Mouse (Mus musculus) midbrain, embryonic 12.5 days (tissue): ENCODE measurements around the gene Dmxl2. TPM values are rescaled to one million over a fixed set of nuclear protein-coding genes. Genes with fewer than 3 reads are reported as not detected.
A peak's percentile ranks its signal among the peaks of the same experiment; 100 is the strongest.

Experiments
- ATAC-seq: fragments of 200-750 bp; cut with Nextera tagmentation; 2 replicates; pipeline ENCODE4 v1.8.0; 2017; ENCODE audit warnings: low read depth, moderate TSS enrichment, moderate library complexity; ENCODE audit not compliant: low FRiP score
- H3K27ac ChIP-seq: fragments of 300-500 bp; sonication (generic); replicated peaks from 2 replicates; pipeline ENCODE4 v1.5.1; 2016; ENCODE audit warnings: mild to moderate bottlenecking
- H3K27me3 ChIP-seq: fragments of 300-500 bp; sonication (generic); 2 replicates; pipeline ENCODE4 v1.6.1; 2016; ENCODE audit warnings: mild to moderate bottlenecking
- H3K36me3 ChIP-seq: fragments of 300-500 bp; sonication (generic); 2 replicates; pipeline ENCODE4 v1.6.1; 2016
- H3K4me1 ChIP-seq: fragments of 300-500 bp; sonication (generic); 2 replicates; pipeline ENCODE4 v1.6.1; 2016
- H3K4me2 ChIP-seq: fragments of 300-500 bp; sonication (generic); replicated peaks from 2 replicates; pipeline ENCODE4 v1.6.1; 2016; ENCODE audit warnings: mild to moderate bottlenecking, moderate library complexity
- H3K4me3 ChIP-seq: fragments of 300-500 bp; sonication (generic); 2 replicates; pipeline ENCODE4 v1.5.1; 2016; ENCODE audit warnings: mild to moderate bottlenecking
- H3K9ac ChIP-seq: fragments of 300-500 bp; sonication (generic); replicated peaks from 2 replicates; pipeline ENCODE4 v1.6.1; 2016; ENCODE audit warnings: mild to moderate bottlenecking, moderate library complexity
- H3K9me3 ChIP-seq: fragments of 300-500 bp; sonication (generic); 2 replicates; pipeline ENCODE4 v1.6.1; 2016; ENCODE audit warnings: mild to moderate bottlenecking
- WGBS: fragments of 180-500 bp; shearing (Covaris S2); methylation state at CpG from one replicate; pipeline ENCODE4 v1.1.7; 2016; 5-methylcytosine and 5-hydroxymethylcytosine counted together
- polyA plus RNA-seq: library from polyadenylated mRNA; unstranded; fragments of >200 nt; fragmentation: Nextera tagmentation; extraction: Ambion mirVana; gene quantifications from 2 replicates; pipeline ENCODE4 v1.2.1, GENCODE M21; 2016

Gene Dmxl2
- polyA plus RNA-seq, 1 experiment from 2014 or later = 20.8 TPM

DNA sequence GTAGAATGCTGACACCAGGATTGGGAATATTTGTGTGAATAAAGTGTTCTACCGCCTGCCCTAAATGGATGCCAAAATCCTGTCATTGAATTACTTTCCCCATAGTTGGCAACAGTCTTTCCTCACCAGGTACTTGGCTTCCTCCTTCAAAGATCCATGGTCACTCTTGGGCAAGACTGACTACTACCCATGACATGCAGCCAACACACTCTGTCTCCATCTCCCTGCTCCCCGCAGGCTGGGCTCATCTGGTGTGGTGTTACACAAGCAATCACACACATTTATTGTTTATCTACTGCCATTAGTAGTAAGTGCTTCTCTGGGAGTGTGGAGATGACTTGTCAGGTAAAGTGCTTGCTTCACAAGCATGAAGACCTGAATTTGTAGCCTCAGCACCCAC lies 31.5 kb upstream of the Dmxl2 start:
- no peaks in the 10 kb centered on the region for H3K27me3 ChIP-seq
- H3K4me1 ChIP-seq = peaks cover 16% of the 10 kb centered on the region; the same call in 1 of the 2 replicates
- H3K27ac ChIP-seq = no peak overlapping the region
- H3K9ac ChIP-seq = no peak overlapping the region
- no peak overlapping the region for H3K4me2 ChIP-seq
- no peak overlapping the region for H3K4me3 ChIP-seq
- no peaks in the 10 kb centered on the region for H3K36me3 ChIP-seq
- 96% methylated on average over 2 of the region's 2 CpGs for WGBS
- H3K9me3 ChIP-seq = no peaks in the 10 kb centered on the region
- no peak for ATAC-seq

- H3K36me3 ChIP-seq = no peaks in the 10 kb centered on the region
- H3K9ac ChIP-seq = no peak overlapping the region
- H3K4me3 ChIP-seq = no peak overlapping the region
- no peak for ATAC-seq
- no peaks in the 10 kb centered on the region for H3K9me3 ChIP-seq
- no peak overlapping the region for H3K27ac ChIP-seq
- H3K4me2 ChIP-seq = no peak overlapping the region
- peaks cover 14% of the 10 kb centered on the region; the same call in 1 of the 2 replicates for H3K4me1 ChIP-seq
- no peaks in the 10 kb centered on the region for H3K27me3 ChIP-seq
These were observed 30.0 kb upstream of the Dmxl2 start for GRCm38 (mm10) chr9:54531421-54531820.

DNA sequence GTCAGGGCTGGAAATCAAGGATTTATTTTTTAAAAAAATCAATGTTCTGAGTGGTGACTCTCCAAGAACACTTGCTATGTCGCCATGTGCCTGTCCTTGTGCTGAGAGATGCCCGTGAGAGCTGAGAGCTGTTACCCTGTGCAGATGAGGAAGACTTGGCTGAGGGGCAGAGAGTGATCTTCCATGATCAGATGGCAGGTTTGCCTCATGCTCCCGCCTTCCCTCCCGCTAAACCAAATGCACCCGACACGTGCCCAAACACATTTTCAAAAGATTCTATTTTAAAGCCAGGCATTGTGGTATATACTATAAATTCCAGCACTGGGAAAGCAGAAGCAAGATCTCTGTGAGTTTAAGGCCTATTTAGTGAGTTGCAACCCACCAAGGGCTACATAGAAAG lies 29.4 kb upstream of the Dmxl2 start:
- Histone ChIP-seq H3K36me3 (no peaks in the 10 kb centered on the region), H3K9me3 (no peaks in the 10 kb centered on the region), H3K4me1 (peaks cover 11% of the 10 kb centered on the region; the same call in 1 of the 2 replicates), H3K4me2 (no peak overlapping the region), H3K9ac (no peak overlapping the region), H3K27ac (no peak overlapping the region), H3K4me3 (no peak overlapping the region), H3K27me3 (no peaks in the 10 kb centered on the region)
- WGBS = 89% methylated on average over 6 of the region's 6 CpGs
- no peak for ATAC-seq

DNA sequence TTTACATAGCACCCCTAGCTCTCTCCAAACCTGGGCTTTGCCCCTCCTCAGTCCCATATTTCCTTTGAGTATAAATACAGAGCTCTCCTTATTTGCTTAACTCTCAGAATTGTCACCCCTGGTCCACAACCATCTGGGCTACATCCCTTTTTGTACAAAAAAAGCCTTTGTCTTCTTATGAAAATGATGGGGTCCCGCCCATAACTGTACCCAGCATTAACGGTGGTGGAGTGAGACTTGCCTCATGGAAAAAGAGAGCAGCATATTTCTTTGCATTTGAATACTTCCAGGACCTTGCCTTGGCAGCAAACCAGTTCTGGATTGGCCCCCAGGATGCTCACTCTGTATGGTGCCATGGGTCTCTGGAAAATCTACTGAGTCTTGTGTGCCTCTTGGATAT lies 28.5 kb upstream of the Dmxl2 start:
- Histone ChIP-seq H3K4me2 (no peak overlapping the region), H3K9ac (no peak overlapping the region), H3K27ac (no peak overlapping the region), H3K4me3 (no peak overlapping the region), H3K4me1 (peaks cover 11% of the 10 kb centered on the region; the same call in 1 of the 2 replicates), H3K36me3 (no peaks in the 10 kb centered on the region), H3K9me3 (no peaks in the 10 kb centered on the region), H3K27me3 (no peaks in the 10 kb centered on the region)
- no peak for ATAC-seq
- 82% methylated on average over 2 of the region's 2 CpGs for WGBS

DNA sequence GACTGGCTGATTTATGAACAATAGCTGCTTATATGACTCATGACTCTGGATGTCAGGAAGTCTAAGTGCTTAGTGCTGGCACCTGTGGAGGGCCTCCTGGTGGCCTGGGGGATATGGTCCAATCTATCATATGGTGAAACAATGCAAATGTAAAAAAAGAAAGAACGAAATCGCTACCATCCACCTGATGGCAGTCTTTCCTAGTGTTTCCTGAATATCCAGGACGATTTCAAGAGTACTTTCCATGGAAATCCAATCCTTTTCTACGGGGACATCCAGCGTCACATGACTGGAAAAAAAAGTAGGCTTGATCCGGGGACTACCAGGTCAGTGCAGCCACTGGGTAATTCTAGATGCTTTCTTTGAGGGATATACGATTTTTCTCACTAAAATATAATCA lies 26.3 kb upstream of the Dmxl2 start:
- H3K27ac ChIP-seq = no peak overlapping the region
- no peak overlapping the region for H3K4me3 ChIP-seq
- H3K4me1 ChIP-seq = no peaks in the 10 kb centered on the region
- H3K36me3 ChIP-seq = no peaks in the 10 kb centered on the region
- H3K9me3 ChIP-seq = no peaks in the 10 kb centered on the region
- ATAC-seq = no peak
- H3K9ac ChIP-seq = no peak overlapping the region
- 81% methylated on average over 7 of the region's 7 CpGs for WGBS
- no peaks in the 10 kb centered on the region for H3K27me3 ChIP-seq
- no peak overlapping the region for H3K4me2 ChIP-seq

GRCm38 (mm10) chr9:54520286-54520685 lies 18.9 kb upstream of the Dmxl2 start:
- no peak for ATAC-seq
- Histone ChIP-seq H3K9me3 (no peaks in the 10 kb centered on the region), H3K4me2 (no peak overlapping the region), H3K4me1 (no peaks in the 10 kb centered on the region), H3K4me3 (no peak overlapping the region), H3K9ac (no peak overlapping the region), H3K36me3 (no peaks in the 10 kb centered on the region), H3K27ac (no peak overlapping the region), H3K27me3 (no peaks in the 10 kb centered on the region)
- 87% methylated on average over 4 of the region's 4 CpGs for WGBS

GRCm38 (mm10) chr9:54518921-54519320 lies 17.5 kb upstream of the Dmxl2 start:
- Histone ChIP-seq H3K27me3 (no peaks in the 10 kb centered on the region), H3K4me2 (no peak overlapping the region), H3K4me1 (no peaks in the 10 kb centered on the region), H3K9me3 (no peaks in the 10 kb centered on the region), H3K4me3 (no peak overlapping the region), H3K27ac (no peak overlapping the region), H3K36me3 (no peaks in the 10 kb centered on the region), H3K9ac (no peak overlapping the region)
- 77% methylated on average over 7 of the region's 7 CpGs for WGBS
- no peak for ATAC-seq

DNA sequence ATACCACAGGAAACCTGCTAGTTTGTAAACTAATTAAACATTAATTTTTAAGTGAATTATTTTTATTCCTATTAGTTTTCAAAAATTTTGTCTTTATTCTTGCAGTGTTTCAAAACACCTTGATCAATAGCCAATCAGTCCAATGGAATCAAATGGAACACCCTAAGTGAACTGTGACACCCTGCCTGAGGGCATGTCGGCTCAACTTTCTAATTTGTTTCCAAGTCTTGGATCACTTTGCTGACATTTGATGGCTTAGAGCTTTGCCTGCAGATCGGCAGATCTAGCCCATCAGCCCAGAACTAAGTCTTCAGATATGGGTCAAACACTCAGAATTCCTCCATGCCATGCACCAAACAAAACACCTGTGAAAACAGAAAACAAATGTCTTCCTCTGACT lies 14.6 kb upstream of the Dmxl2 start:
- Histone ChIP-seq H3K36me3 (no peaks in the 10 kb centered on the region), H3K4me2 (no peak overlapping the region), H3K9ac (no peak overlapping the region), H3K27me3 (no peaks in the 10 kb centered on the region), H3K27ac (no peak overlapping the region), H3K4me3 (no peak overlapping the region), H3K4me1 (no peaks in the 10 kb centered on the region), H3K9me3 (no peaks in the 10 kb centered on the region)
- no peak for ATAC-seq
- WGBS = 84% methylated on average over 2 of the region's 2 CpGs

GRCm38 (mm10) chr9:54502873-54503272 lies 1.4 kb upstream of the Dmxl2 start:
- H3K4me1 ChIP-seq = peaks cover 20% of the 10 kb centered on the region
- H3K36me3 ChIP-seq = no peaks in the 10 kb centered on the region
- ATAC-seq = no peak
- WGBS = 11% methylated on average over 12 of the region's 12 CpGs
- H3K27me3 ChIP-seq = peaks cover 12% of the 10 kb centered on the region
- peak overlapping the region; percentile 81; the same call in 1 of the 2 replicates for H3K4me3 ChIP-seq
- no peak overlapping the region for H3K27ac ChIP-seq
- no peaks in the 10 kb centered on the region for H3K9me3 ChIP-seq
- no peak overlapping the region for H3K9ac ChIP-seq
- H3K4me2 ChIP-seq = peak overlapping the region; percentile 87

GRCm38 (mm10) chr9:54502111-54502495 lies 677 bp upstream of the Dmxl2 start:
- H3K27ac ChIP-seq = peak overlapping the region; percentile 87

GRCm38 (mm10) chr9:54500832-54501452 lies 484 bp downstream of the Dmxl2 start:
- peaks cover 12% of the 10 kb centered on the region for H3K27me3 ChIP-seq
- under 1% methylated on average over 40 of the region's 43 CpGs for WGBS
- peak overlapping the region; percentile 87 for H3K27ac ChIP-seq
- ATAC-seq = peak; percentile 72
- H3K36me3 ChIP-seq = no peaks in the 10 kb centered on the region
- H3K4me3 ChIP-seq = peak overlapping the region; percentile 81
- H3K9ac ChIP-seq = peak overlapping the region; percentile 88
- H3K4me2 ChIP-seq = peak overlapping the region; percentile 87
- no peaks in the 10 kb centered on the region for H3K9me3 ChIP-seq
- H3K4me1 ChIP-seq = peaks cover 20% of the 10 kb centered on the region

More at GRCm38 (mm10) chr9:54502111-54502495, 677 bp upstream of the Dmxl2 start:
- Histone ChIP-seq H3K4me3 (peak overlapping the region; percentile 81), H3K4me2 (peak overlapping the region; percentile 87), H3K27me3 (peaks cover 12% of the 10 kb centered on the region), H3K9ac (0 out of 2 replicates have a peak overlapping the region, but pooled peaks have one; percentile 88), H3K4me1 (peaks cover 20% of the 10 kb centered on the region), H3K36me3 (no peaks in the 10 kb centered on the region), H3K9me3 (no peaks in the 10 kb centered on the region)
- 4% methylated on average over 13 of the region's 13 CpGs for WGBS
- ATAC-seq = no peak; the same call in 1 of the 2 replicates

GRCm38 (mm10) chr9:54499791-54500190 lies 1.6 kb downstream of the Dmxl2 start:
- H3K27me3 ChIP-seq = peaks cover 10% of the 10 kb centered on the region
- no peak overlapping the region for H3K9ac ChIP-seq
- H3K9me3 ChIP-seq = no peaks in the 10 kb centered on the region
- 0 out of 2 replicates have a peak overlapping the region, but pooled peaks have one; percentile 4 for H3K4me3 ChIP-seq
- no peak overlapping the region for H3K27ac ChIP-seq
- WGBS = 85% methylated on average over 3 of the region's 3 CpGs
- peak overlapping the region; percentile 87 for H3K4me2 ChIP-seq
- ATAC-seq = no peak
- peaks cover 20% of the 10 kb centered on the region for H3K4me1 ChIP-seq
- H3K36me3 ChIP-seq = no peaks in the 10 kb centered on the region

DNA sequence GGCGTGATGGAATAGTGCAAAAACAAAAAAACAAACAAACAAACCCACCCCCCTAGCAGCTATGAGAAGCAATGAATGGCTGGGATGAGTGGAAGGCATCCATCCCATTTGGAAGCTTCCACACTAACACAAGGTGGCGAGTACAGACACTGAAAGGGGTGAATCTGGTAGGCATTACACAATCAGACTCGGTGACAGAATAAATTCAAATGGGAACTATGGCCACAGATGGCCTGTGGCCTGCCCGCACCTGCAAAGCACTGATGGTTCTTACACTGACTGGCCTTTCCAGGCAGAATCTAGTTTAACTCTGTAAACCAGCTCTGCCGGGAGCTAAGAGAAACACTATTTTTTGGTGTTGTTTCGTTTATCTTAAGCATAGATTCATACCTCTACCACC lies 2.1 kb downstream of the Dmxl2 start:
- H3K27ac ChIP-seq = no peak overlapping the region
- no peaks in the 10 kb centered on the region for H3K36me3 ChIP-seq
- 0 out of 2 replicates have a peak overlapping the region, but pooled peaks have one; percentile 13 for H3K4me2 ChIP-seq
- no peak overlapping the region for H3K4me3 ChIP-seq
- 84% methylated on average over 6 of the region's 6 CpGs for WGBS
- no peaks in the 10 kb centered on the region for H3K9me3 ChIP-seq
- no peak overlapping the region for H3K9ac ChIP-seq
- peaks cover 20% of the 10 kb centered on the region for H3K4me1 ChIP-seq
- peaks cover 9% of the 10 kb centered on the region for H3K27me3 ChIP-seq
- ATAC-seq = no peak
